Mouse (Mus musculus) stomach, postnatal 0 days (tissue): Measurements from ENCODE around the gene Igsf8. TPM values are rescaled to one million over a fixed set of nuclear protein-coding genes. Genes with fewer than 3 reads are reported as not detected.

Source experiments
- ATAC-seq: fragments of 200-750 bp; cut with Nextera tagmentation; 2 replicates; pipeline ENCODE4 v1.8.0; 2017; ENCODE audit not compliant: low FRiP score, low TSS enrichment
- DNase-seq: peaks from one replicate; pipeline ENCODE4 v3.0.0-alpha.2; 2016; ENCODE audit warnings: low spot score
- H3K27ac ChIP-seq: fragments of 300-500 bp; sonication (generic); replicated peaks from 2 replicates; pipeline ENCODE4 v1.5.1; 2014; ENCODE audit warnings: mild to moderate bottlenecking, control low read depth
- H3K27me3 ChIP-seq: fragments of 300-500 bp; sonication (generic); 2 replicates; pipeline ENCODE4 v1.6.1; 2014; ENCODE audit warnings: low read length; ENCODE audit not compliant: control insufficient read depth, insufficient read depth
- H3K36me3 ChIP-seq: fragments of 300-500 bp; sonication (generic); 2 replicates; pipeline ENCODE4 v1.6.1; 2014; ENCODE audit warnings: low read length, mixed read lengths; ENCODE audit not compliant: control insufficient read depth, insufficient read depth
- H3K4me1 ChIP-seq: fragments of 300-500 bp; sonication (generic); replicated peaks from 2 replicates; pipeline ENCODE4 v1.6.1; 2014; ENCODE audit warnings: antibody characterized with exemption; ENCODE audit not compliant: control insufficient read depth, insufficient read depth
- H3K4me2 ChIP-seq: fragments of 300-500 bp; sonication (generic); replicated peaks from 2 replicates; pipeline ENCODE4 v1.6.1; 2014; ENCODE audit warnings: low read depth, mild to moderate bottlenecking, control low read depth, moderate library complexity
- H3K4me3 ChIP-seq: fragments of 300-500 bp; sonication (generic); 2 replicates; pipeline ENCODE4 v1.5.1; 2014; ENCODE audit warnings: low read depth, low read length, control low read depth
- H3K9ac ChIP-seq: fragments of 300-500 bp; sonication (generic); 2 replicates; pipeline ENCODE4 v1.6.1; 2014; ENCODE audit warnings: mild to moderate bottlenecking, low read length, control low read depth, mixed read lengths
- H3K9me3 ChIP-seq: fragments of 300-500 bp; sonication (generic); 2 replicates; pipeline ENCODE4 v1.6.1; 2016; ENCODE audit warnings: low read length; ENCODE audit not compliant: control insufficient read depth
- CTCF ChIP-seq: IDR thresholded peaks from 2 replicates; pipeline ENCODE4 v1.5.1; 2016; ENCODE audit warnings: antibody characterized with exemption, low read depth, mild to moderate bottlenecking, moderate library complexity
- EP300 ChIP-seq: optimal IDR thresholded peaks from 2 replicates; pipeline ENCODE3; 2016; ENCODE audit warnings: antibody characterized with exemption
- WGBS: fragments of 180-500 bp; shearing (Covaris S2); extraction: QIAGEN DNeasy Blood & Tissue Kit; methylation state at CpG from one replicate; pipeline ENCODE4 v1.1.7; 2014; 5-methylcytosine and 5-hydroxymethylcytosine counted together
- polyA plus RNA-seq: library from polyadenylated mRNA; unstranded; fragments of >200 nt; fragmentation: Nextera tagmentation; extraction: Ambion mirVana; gene quantifications from 2 replicates; pipeline ENCODE4 v1.2.1, GENCODE M21; 2015

Igsf8 gene
- polyA plus RNA-seq, 1 experiment from 2014 or later: 19.5 TPM

- Histone ChIP-seq H3K27ac (no peak overlapping the region), H3K4me2 (no peak overlapping the region), H3K9ac (no peak overlapping the region), H3K4me3 (no peak overlapping the region), H3K36me3 (no peaks in the 10 kb centered on the region), H3K4me1 (no peaks in the 10 kb centered on the region), H3K27me3 (no peaks in the 10 kb centered on the region), H3K9me3 (no peaks in the 10 kb centered on the region)
- WGBS: 63% methylated on average over 3 of the region's 3 CpGs
- no peak for DNase-seq
- TF ChIP-seq EP300 (no peak), CTCF (no peak)
- ATAC-seq: no peak
Observed at GRCm38 (mm10) chr1:172302311-172302710, 40.9 kb downstream of the Igsf8 start.

DNA sequence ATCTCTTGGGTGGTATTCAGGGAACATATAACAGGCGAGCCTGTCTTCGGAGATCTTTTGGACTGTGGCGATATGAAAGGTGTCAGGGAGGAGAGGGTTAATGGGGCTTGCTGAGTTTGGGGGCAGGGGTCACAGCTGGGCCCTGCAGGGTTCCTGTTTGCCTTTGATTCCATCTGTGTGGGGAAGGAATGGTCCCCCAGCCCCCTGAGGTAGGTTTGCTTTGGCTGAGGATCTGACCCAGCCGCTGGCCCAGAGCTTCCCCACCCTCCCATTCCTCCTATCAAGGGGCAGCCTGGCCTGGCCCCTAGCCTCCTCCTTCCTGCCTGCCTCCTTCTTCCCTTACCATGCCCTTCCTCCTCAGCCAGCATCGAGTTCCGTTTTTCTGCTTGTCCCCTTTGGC is 41.4 kb downstream of the Igsf8 start:
- H3K9me3 ChIP-seq: no peaks in the 10 kb centered on the region
- no peaks in the 10 kb centered on the region for H3K36me3 ChIP-seq
- no peak overlapping the region for H3K27ac ChIP-seq
- no peak overlapping the region for H3K4me2 ChIP-seq
- ATAC-seq (no peak), DNase-seq (no peak)
- no peaks in the 10 kb centered on the region for H3K27me3 ChIP-seq
- no peak overlapping the region for H3K4me3 ChIP-seq
- no peak overlapping the region for H3K9ac ChIP-seq
- no peaks in the 10 kb centered on the region for H3K4me1 ChIP-seq
- WGBS: 31% methylated on average over 6 of the region's 6 CpGs
- TF ChIP-seq CTCF: no peak
- no peak for TF ChIP-seq EP300

- TF ChIP-seq EP300 (no peak), CTCF (no peak)
- no peak overlapping the region for H3K4me3 ChIP-seq
- no peak overlapping the region for H3K9ac ChIP-seq
- 65% methylated on average over 6 of the region's 6 CpGs for WGBS
- no peaks in the 10 kb centered on the region for H3K9me3 ChIP-seq
- no peaks in the 10 kb centered on the region for H3K27me3 ChIP-seq
- no peak overlapping the region for H3K27ac ChIP-seq
- no peaks in the 10 kb centered on the region for H3K4me1 ChIP-seq
- DNase-seq (no peak), ATAC-seq (no peak)
- no peak overlapping the region for H3K4me2 ChIP-seq
- H3K36me3 ChIP-seq: no peaks in the 10 kb centered on the region
Observed at GRCm38 (mm10) chr1:172304443-172304842, 43.0 kb downstream of the Igsf8 start.

GRCm38 (mm10) chr1:172305153-172305552 is 43.7 kb downstream of the Igsf8 start:
- TF ChIP-seq EP300 (no peak), CTCF (no peak)
- H3K4me2 ChIP-seq: no peak overlapping the region
- ATAC-seq (no peak), DNase-seq (no peak)
- H3K9ac ChIP-seq: no peak overlapping the region
- H3K9me3 ChIP-seq: no peaks in the 10 kb centered on the region
- WGBS: 83% methylated on average over 2 of the region's 2 CpGs
- no peaks in the 10 kb centered on the region for H3K4me1 ChIP-seq
- no peak overlapping the region for H3K4me3 ChIP-seq
- H3K27me3 ChIP-seq: no peaks in the 10 kb centered on the region
- H3K27ac ChIP-seq: no peak overlapping the region
- H3K36me3 ChIP-seq: no peaks in the 10 kb centered on the region

- ATAC-seq (no peak), DNase-seq (no peak)
- Histone ChIP-seq H3K9ac (no peak overlapping the region), H3K4me3 (no peak overlapping the region), H3K9me3 (no peaks in the 10 kb centered on the region), H3K4me1 (no peaks in the 10 kb centered on the region), H3K27ac (no peak overlapping the region), H3K36me3 (no peaks in the 10 kb centered on the region), H3K4me2 (no peak overlapping the region), H3K27me3 (no peaks in the 10 kb centered on the region)
- 74% methylated on average over 3 of the region's 3 CpGs for WGBS
- TF ChIP-seq EP300 (no peak), CTCF (peak; percentile 53)
Observed at GRCm38 (mm10) chr1:172305635-172306034, 44.2 kb downstream of the Igsf8 start.

DNA sequence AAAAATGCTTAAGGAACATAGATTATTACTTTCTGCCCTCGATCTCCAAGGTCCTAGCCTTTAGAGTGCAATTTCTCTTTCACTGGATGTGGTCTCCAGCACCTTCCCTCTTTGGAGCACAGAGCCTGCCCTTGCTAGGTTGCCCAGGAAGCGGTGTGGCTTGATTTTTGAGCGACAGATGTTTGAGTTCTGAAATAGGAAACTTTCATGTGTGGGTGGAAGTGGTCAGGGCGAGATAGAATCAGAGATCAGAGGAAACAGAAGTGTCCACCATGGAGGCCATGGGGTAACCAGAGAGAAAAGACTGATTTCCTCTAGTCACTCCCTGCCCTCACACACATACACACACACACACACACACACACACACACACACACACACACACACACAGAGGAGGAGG is 44.8 kb downstream of the Igsf8 start:
- DNase-seq: no peak
- WGBS: 69% methylated on average over 4 of the region's 4 CpGs
- Histone ChIP-seq H3K9me3 (no peaks in the 10 kb centered on the region), H3K4me3 (no peak overlapping the region), H3K4me2 (no peak overlapping the region), H3K9ac (no peak overlapping the region), H3K27ac (no peak overlapping the region), H3K4me1 (no peaks in the 10 kb centered on the region), H3K27me3 (no peaks in the 10 kb centered on the region), H3K36me3 (no peaks in the 10 kb centered on the region)
- ATAC-seq: no peak
- no peak for TF ChIP-seq EP300
- TF ChIP-seq CTCF: no peak

DNA sequence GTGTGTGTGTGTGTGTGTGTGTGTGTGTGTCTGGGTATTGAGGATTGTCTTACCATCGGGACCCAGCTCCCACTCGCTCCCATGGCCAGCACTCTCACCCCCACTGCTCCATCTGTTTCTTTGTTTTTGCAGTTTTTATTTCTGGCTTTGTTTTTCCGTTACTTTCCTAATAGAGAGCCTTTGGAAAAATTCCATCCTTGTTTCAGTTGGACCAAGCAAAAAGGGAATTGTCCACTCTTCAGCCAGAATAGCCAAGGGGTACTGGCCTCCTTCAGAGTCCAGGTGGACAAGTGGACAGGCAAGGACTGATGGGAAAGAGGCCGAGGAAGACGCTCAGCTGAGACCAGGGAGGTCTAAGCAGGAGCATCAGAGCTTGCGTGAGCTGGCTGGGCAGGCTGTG is 45.4 kb downstream of the Igsf8 start:
- Histone ChIP-seq H3K9me3 (no peaks in the 10 kb centered on the region), H3K27me3 (no peaks in the 10 kb centered on the region), H3K27ac (0 out of 2 replicates have a peak overlapping the region, but pooled peaks have one; percentile 88), H3K4me2 (no peak overlapping the region), H3K4me3 (no peak overlapping the region), H3K9ac (no peak overlapping the region), H3K36me3 (no peaks in the 10 kb centered on the region), H3K4me1 (no peaks in the 10 kb centered on the region)
- TF ChIP-seq CTCF: no peak
- no peak for TF ChIP-seq EP300
- no peak for DNase-seq
- 70% methylated on average over 6 of the region's 6 CpGs for WGBS
- ATAC-seq: no peak
